In the genomic region with DNA sequence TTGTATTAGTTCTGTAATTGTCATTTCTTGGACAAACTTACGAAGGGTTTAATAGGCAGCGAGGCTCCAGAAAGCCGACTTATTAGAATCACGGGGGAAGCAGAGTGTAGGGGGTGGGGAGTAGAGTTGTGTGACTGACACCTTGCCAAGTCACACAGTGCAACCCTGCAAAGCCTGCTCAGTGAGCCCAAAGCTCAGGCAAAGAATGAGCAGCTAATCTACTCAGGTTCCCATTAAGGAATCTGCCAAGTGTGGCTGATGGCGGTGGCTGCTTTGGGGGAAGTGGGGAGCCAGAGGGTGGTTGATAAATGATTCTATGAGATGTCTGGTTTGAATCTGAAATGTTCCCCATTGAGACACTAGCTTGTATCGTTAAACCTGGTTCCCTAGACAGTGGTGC, we compare ENCODE assay signal across 14 mouse cellular contexts. TPM values are rescaled to one million over a fixed set of nuclear protein-coding genes. Genes with fewer than 3 reads are reported as not detected.
A peak's percentile ranks its signal among the peaks of the same experiment; 100 is the strongest.
DNase-seq lines count a peak whose midpoint lies in the region; ATAC-seq and TF ChIP-seq lines count a peak whose summit lies in the region.
"Had no signal": no experiment of that assay in that cellular context is flagged by ENCODE, and none has a peak within 500 bp of the region (broad histone marks: within the 10 kb centered on the region; RNA-seq: fewer than 3 reads in every experiment).

No protein-coding gene starts in this region.

- no peak overlapping the region for H3K4me3 ChIP-seq in midbrain, postnatal 0 days (ENCODE audit: low read depth, low read length)
- no peak overlapping the region for H3K4me3 ChIP-seq in midbrain, embryonic 16.5 days (ENCODE audit: low read depth, low read length)
- no peak overlapping the region for H3K4me3 ChIP-seq in kidney, postnatal 0 days (replicated peaks; ENCODE audit: low read depth, low read length)
- H3K4me3 ChIP-seq in stomach, embryonic 16.5 days (replicated peaks; ENCODE audit: low read length), result no peak overlapping the region
- H3K4me3 ChIP-seq: midbrain, embryonic 15.5 days had no signal

- TF ChIP-seq CTCF in midbrain, postnatal 0 days (IDR thresholded peaks at IDR 0.05), result no peak
- TF ChIP-seq CTCF in kidney, postnatal 0 days (IDR thresholded peaks at IDR 0.05; ENCODE audit: low read depth), result no peak

- no peak overlapping the region; the same call in 1 of the 2 replicates for H3K27ac ChIP-seq in midbrain, postnatal 0 days (ENCODE audit: low read depth, low read length)
- no peak overlapping the region for H3K27ac ChIP-seq in midbrain, embryonic 16.5 days (ENCODE audit: low read length)
- no peak overlapping the region for H3K27ac ChIP-seq in kidney, postnatal 0 days
- 0 out of 2 replicates have a peak overlapping the region, but pooled peaks have one; percentile 11 for H3K27ac ChIP-seq in stomach, embryonic 16.5 days (ENCODE audit: low read length)
- H3K27ac ChIP-seq: midbrain, embryonic 15.5 days had no signal

- no peaks in the 10 kb centered on the region for H3K36me3 ChIP-seq in midbrain, postnatal 0 days (ENCODE audit: insufficient read depth, low read length)
- no peaks in the 10 kb centered on the region for H3K36me3 ChIP-seq in midbrain, embryonic 16.5 days (ENCODE audit: control insufficient read depth, insufficient read depth, low read length)
- H3K36me3 ChIP-seq in kidney, postnatal 0 days (ENCODE audit: insufficient read depth, low read length), result no peaks in the 10 kb centered on the region
- H3K36me3 ChIP-seq in stomach, embryonic 16.5 days (ENCODE audit: control insufficient read depth, insufficient read depth, low read length), result no peaks in the 10 kb centered on the region
- H3K36me3 ChIP-seq: midbrain, embryonic 15.5 days had no signal

- no peak overlapping the region for H3K4me2 ChIP-seq in midbrain, postnatal 0 days (ENCODE audit: low read depth, low read length, poor library complexity, severe bottlenecking)
- H3K4me2 ChIP-seq in midbrain, embryonic 16.5 days (ENCODE audit: low read length), result no peak overlapping the region
- no peak overlapping the region for H3K4me2 ChIP-seq in kidney, postnatal 0 days (ENCODE audit: low read length)
- H3K4me2 ChIP-seq in stomach, embryonic 16.5 days (ENCODE audit: low read depth, low read length), result no peak overlapping the region
- H3K4me2 ChIP-seq: midbrain, embryonic 15.5 days had no signal

- H3K9ac ChIP-seq in midbrain, postnatal 0 days (replicated peaks; ENCODE audit: low read length, poor library complexity, severe bottlenecking), result no peak overlapping the region
- no peak overlapping the region for H3K9ac ChIP-seq in midbrain, embryonic 16.5 days (ENCODE audit: low read depth, low read length)
- H3K9ac ChIP-seq in kidney, postnatal 0 days (ENCODE audit: low read depth, low read length), result no peak overlapping the region
- H3K9ac ChIP-seq in stomach, embryonic 16.5 days (ENCODE audit: low read length), result no peak overlapping the region
- H3K9ac ChIP-seq: midbrain, embryonic 15.5 days had no signal

- intact Hi-C loops in left cerebral cortex, postnatal 14 days (cut with DNase I), result no loop called here

- no peaks in the 10 kb centered on the region for H3K27me3 ChIP-seq in midbrain, postnatal 0 days (ENCODE audit: insufficient read depth, low read length)
- no peaks in the 10 kb centered on the region for H3K27me3 ChIP-seq in midbrain, embryonic 16.5 days (ENCODE audit: control insufficient read depth, insufficient read depth, low read depth, low read length)
- H3K27me3 ChIP-seq in kidney, postnatal 0 days (ENCODE audit: insufficient read depth, low read length), result no peaks in the 10 kb centered on the region
- H3K27me3 ChIP-seq in stomach, embryonic 16.5 days (ENCODE audit: control insufficient read depth, insufficient read depth, low read length), result no peaks in the 10 kb centered on the region
- H3K27me3 ChIP-seq: midbrain, embryonic 15.5 days had no signal

- 0 out of 2 replicates have a peak, but pooled peaks have one; percentile 31 for ATAC-seq in frontal cortex, adult (ENCODE audit: low TSS enrichment)
- peak; percentile 54; the same call in 1 of the 2 replicates for ATAC-seq in midbrain, postnatal 0 days (ENCODE audit: low FRiP score)
- ATAC-seq in midbrain, embryonic 16.5 days, result no peak
- no peak for ATAC-seq in kidney, postnatal 0 days (replicated peaks; ENCODE audit: low FRiP score, low read depth)
- ATAC-seq in stomach, embryonic 16.5 days (ENCODE audit: insufficient read depth, low FRiP score), result peak; percentile 77
- ATAC-seq: activated CD4-positive, CD25-positive, alpha-beta regulatory T cell, adult 4 months; midbrain, embryonic 15.5 days had no signal

- H3K9me3 ChIP-seq in midbrain, postnatal 0 days (ENCODE audit: low read length), result no peaks in the 10 kb centered on the region
- no peaks in the 10 kb centered on the region for H3K9me3 ChIP-seq in midbrain, embryonic 16.5 days (replicated peaks; ENCODE audit: control insufficient read depth, low read length, poor library complexity, severe bottlenecking)
- H3K9me3 ChIP-seq in kidney, postnatal 0 days (replicated peaks; ENCODE audit: low read length), result no peaks in the 10 kb centered on the region
- H3K9me3 ChIP-seq in stomach, embryonic 16.5 days (replicated peaks; ENCODE audit: control insufficient read depth, low read length), result no peaks in the 10 kb centered on the region
- H3K9me3 ChIP-seq: midbrain, embryonic 15.5 days had no signal

- no peak for DNase-seq in frontal cortex, postnatal 36 days (ENCODE audit: low spot score in 2 of 2)
- DNase-seq in midbrain, postnatal 0 days (ENCODE audit: low spot score), result peak; percentile 53
- DNase-seq in kidney, postnatal 0 days (ENCODE audit: low spot score), result peak; percentile 6
- no peak for DNase-seq in left cerebral cortex, postnatal 14 days (ENCODE audit: low spot score in 2 of 2)
- no peak for DNase-seq in spleen, postnatal 10 days (ENCODE audit: low spot score in 2 of 2)
- DNase-seq: B cell, adult 2 months; heart, postnatal 10 days; liver; right cerebral cortex, postnatal 4 days had no signal

- H3K4me1 ChIP-seq in midbrain, postnatal 0 days (ENCODE audit: insufficient read depth, low read length), result no peaks in the 10 kb centered on the region
- H3K4me1 ChIP-seq in midbrain, embryonic 16.5 days (ENCODE audit: control insufficient read depth, insufficient read depth, low read length), result no peaks in the 10 kb centered on the region
- H3K4me1 ChIP-seq in kidney, postnatal 0 days (replicated peaks; ENCODE audit: insufficient read depth, low read length), result 0 out of 2 replicates have a peak, but pooled peaks cover 2% of the 10 kb centered on the region
- H3K4me1 ChIP-seq in stomach, embryonic 16.5 days (ENCODE audit: control insufficient read depth, insufficient read depth, low read length), result peaks cover 12% of the 10 kb centered on the region
- H3K4me1 ChIP-seq: midbrain, embryonic 15.5 days had no signal

- 48% methylated on average over 6 of the region's 6 CpGs for WGBS in midbrain, postnatal 0 days
- WGBS in midbrain, embryonic 16.5 days, result 54% methylated on average over 6 of the region's 6 CpGs
- 42% methylated on average over 6 of the region's 6 CpGs for WGBS in kidney, postnatal 0 days
- WGBS in stomach, embryonic 16.5 days, result 51% methylated on average over 6 of the region's 6 CpGs

RNA-seq across cellular contexts. Expression of gene Iqgap2, which starts 11.1 kb away (rescaled TPM):
- 5.4 and 5.6 TPM in 2 replicates for total RNA-seq in midbrain, postnatal 0 days (2014; rRNA removed)
- polyA plus RNA-seq in midbrain, postnatal 0 days (2015; fragmentation: Nextera tagmentation; extraction: Ambion mirVana), result 1.8 and 2.0 TPM in 2 replicates
- 3.0 and 3.5 TPM in 2 replicates for polyA plus RNA-seq in midbrain, embryonic 16.5 days (2015; fragmentation: Nextera tagmentation; extraction: Ambion mirVana)
- polyA plus RNA-seq in kidney, postnatal 0 days (2015; fragmentation: Nextera tagmentation; extraction: Ambion mirVana), result 9.8 and 11.1 TPM in 2 replicates
- polyA plus RNA-seq in stomach, embryonic 16.5 days (2015; fragmentation: Nextera tagmentation; extraction: Ambion mirVana), result 16.2 and 18.4 TPM in 2 replicates
- 10 to 100 TPM; 15.9 to 17.2 TPM for total RNA-seq in left cerebral cortex, postnatal 14 days (2021)

Comparison
In these comparisons a context has a peak if more than half of its experiments do, and no peak if none do; other contexts are left out.
1. ATAC-seq: peak in frontal cortex, adult (single experiment), midbrain, postnatal 0 days (single experiment) and stomach, embryonic 16.5 days (single experiment); none in midbrain, embryonic 16.5 days (single experiment) and kidney, postnatal 0 days (single experiment).
2. DNase-seq: peak in midbrain, postnatal 0 days (single experiment) and kidney, postnatal 0 days (single experiment); none in frontal cortex, postnatal 36 days (0 of 2), left cerebral cortex, postnatal 14 days (0 of 2) and spleen, postnatal 10 days (0 of 2).